Mouse (Mus musculus): Measurements from ENCODE around the gene Sppl3.

The Sppl3 gene

DNA sequence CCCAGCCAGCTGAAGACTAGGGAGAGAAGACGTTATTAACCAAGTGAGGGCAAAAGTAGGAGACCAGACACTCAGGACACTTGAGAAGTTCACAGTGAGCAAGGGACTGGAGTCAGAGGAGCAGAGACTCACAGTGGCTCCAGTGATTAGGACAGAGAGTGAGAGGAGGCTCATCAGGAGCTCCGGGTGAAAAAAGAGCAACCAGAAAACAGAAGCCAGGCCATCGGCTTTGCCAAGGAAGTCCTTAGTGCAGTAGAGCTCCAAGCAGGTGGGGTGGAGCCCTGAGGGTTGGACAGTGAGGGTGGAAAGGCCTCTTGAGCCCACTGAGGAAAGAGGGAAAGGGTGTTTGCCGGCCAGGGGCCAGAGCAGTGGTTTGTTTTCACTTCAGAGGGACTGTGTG, 7.9 kb downstream of the Sppl3 start:
- in situ Hi-C loops (cut with MboI; ENCODE audit: low pct_unique_long_range_greater_than_20kb in 1 of 2, low sequenced_read_pairs in 2 of 2, unreplicated experiment in 1 of 2), result no loop called here

DNA sequence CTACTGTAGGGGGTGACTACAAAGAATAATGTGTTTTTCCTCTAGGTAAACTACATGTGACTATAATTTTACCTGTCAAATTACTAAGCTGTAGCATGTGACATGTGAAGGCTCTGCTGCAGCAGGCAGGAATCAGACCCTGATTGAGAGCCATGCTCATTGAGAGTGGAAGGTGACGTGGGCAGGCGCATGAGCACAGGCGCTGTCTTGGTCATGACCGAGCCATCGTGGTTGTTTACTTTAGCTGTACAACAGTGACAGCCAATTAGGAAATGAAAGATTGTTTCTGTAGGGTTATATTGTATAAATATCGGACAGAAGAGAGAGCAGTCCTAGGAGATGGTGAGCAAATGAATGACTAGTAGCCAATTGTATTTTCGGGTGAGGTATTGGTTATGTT, 11.1 kb downstream of the Sppl3 start:
- in situ Hi-C loops (cut with MboI; ENCODE audit: low pct_unique_long_range_greater_than_20kb in 1 of 2, low sequenced_read_pairs in 2 of 2, unreplicated experiment in 1 of 2), result no loop called here

DNA sequence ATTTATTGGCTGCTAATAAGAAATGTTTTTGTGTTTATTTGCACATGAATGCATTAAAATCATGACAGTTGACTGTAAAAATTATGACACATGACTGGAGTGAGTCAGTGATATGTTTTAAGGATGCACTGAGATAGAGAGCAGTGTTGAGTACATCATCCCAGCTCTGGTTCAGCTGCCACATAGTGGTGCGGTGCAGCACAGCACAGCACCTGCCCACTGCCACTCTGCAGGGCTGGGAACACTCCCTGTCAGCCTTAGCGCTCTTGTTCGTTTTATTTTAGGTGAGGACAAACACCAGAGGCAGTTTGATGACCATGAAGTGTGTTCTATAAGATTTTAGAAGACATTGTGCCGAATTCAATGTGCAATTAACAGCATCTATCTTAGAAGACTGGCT, 15.2 kb downstream of the Sppl3 start:
- in situ Hi-C loops (cut with MboI; ENCODE audit: low pct_unique_long_range_greater_than_20kb in 1 of 2, low sequenced_read_pairs in 2 of 2, unreplicated experiment in 1 of 2), result no loop called here

DNA sequence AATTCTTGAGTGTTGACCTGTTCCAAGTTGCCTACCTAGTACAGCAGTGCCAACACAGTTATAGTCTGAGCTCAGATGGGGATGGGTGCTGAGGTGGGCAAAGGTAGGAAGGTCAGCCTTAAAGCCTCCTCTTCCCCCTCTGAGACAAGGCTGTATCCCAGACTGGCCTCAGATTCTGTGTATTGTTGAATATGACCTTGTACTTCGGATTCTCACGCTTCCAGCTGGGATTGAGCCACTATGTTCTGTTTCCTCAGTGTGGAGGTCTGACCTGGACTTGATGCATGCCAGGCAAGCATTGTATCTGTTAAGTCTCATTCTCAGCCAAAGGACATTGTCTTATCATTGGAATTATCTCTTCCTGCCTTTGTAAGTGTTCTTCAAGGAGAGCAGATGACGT, 16.2 kb downstream of the Sppl3 start:
- in situ Hi-C loops (cut with MboI; ENCODE audit: low pct_unique_long_range_greater_than_20kb in 1 of 2, low sequenced_read_pairs in 2 of 2, unreplicated experiment in 1 of 2), result no loop called here

GRCm38 (mm10) chr5:115028920-115029319, 18.0 kb downstream of the Sppl3 start:
- in situ Hi-C loops (cut with MboI; ENCODE audit: low pct_unique_long_range_greater_than_20kb in 1 of 2, low sequenced_read_pairs in 2 of 2, unreplicated experiment in 1 of 2), result no loop called here

DNA sequence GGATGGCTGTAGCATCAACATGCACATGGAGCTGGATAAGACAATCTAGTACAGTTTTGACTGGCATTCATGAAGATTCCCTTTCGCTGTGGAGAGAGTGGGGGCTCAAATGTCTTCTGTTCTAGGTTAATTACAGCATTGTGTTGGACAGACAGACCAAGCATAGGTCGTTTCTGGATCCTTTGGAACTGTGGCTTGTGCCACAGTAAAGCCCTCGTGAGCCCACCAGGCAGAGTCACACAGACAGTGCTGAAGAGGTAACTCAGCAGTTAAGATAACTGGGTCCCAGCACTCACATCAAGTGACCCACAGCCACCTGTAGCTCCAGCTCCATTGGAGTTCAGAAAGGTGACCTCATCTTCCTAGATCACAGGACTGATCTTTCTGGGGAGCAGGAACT, 18.6 kb downstream of the Sppl3 start:
- in situ Hi-C loops (cut with MboI; ENCODE audit: low pct_unique_long_range_greater_than_20kb in 1 of 2, low sequenced_read_pairs in 2 of 2, unreplicated experiment in 1 of 2), result no loop called here

DNA sequence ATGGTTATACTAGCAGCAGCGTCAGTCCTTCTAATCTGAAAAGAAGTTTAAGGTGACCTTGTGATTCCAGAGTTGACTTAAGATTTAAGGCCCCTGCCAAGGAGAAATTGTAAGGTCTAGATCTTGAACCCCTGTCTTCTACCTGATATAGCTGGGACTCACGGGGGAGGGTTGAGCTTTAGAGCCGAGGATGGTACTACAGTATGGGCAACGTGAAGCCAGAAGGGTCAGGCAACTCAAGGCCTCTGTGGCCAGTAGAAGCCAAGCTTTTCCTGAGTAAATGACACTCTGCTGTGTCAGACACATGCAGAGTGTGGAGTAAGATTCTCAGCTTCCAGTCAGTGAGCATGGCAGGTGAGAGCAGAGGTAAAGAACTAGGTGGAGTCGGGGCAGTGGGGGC, 20.6 kb downstream of the Sppl3 start:
- in situ Hi-C loops (cut with MboI; ENCODE audit: low pct_unique_long_range_greater_than_20kb in 1 of 2, low sequenced_read_pairs in 2 of 2, unreplicated experiment in 1 of 2), result no loop called here

GRCm38 (mm10) chr5:115032620-115033019, 21.7 kb downstream of the Sppl3 start:
- in situ Hi-C loops (cut with MboI; ENCODE audit: low pct_unique_long_range_greater_than_20kb in 1 of 2, low sequenced_read_pairs in 2 of 2, unreplicated experiment in 1 of 2), result no loop called here

GRCm38 (mm10) chr5:115035217-115035616, 24.3 kb downstream of the Sppl3 start:
- in situ Hi-C loops (cut with MboI; ENCODE audit: low pct_unique_long_range_greater_than_20kb in 1 of 2, low sequenced_read_pairs in 2 of 2, unreplicated experiment in 1 of 2), result no loop called here

GRCm38 (mm10) chr5:115037099-115037498, 26.2 kb downstream of the Sppl3 start:
- in situ Hi-C loops (cut with MboI; ENCODE audit: low pct_unique_long_range_greater_than_20kb in 1 of 2, low sequenced_read_pairs in 2 of 2, unreplicated experiment in 1 of 2), result no loop called here

DNA sequence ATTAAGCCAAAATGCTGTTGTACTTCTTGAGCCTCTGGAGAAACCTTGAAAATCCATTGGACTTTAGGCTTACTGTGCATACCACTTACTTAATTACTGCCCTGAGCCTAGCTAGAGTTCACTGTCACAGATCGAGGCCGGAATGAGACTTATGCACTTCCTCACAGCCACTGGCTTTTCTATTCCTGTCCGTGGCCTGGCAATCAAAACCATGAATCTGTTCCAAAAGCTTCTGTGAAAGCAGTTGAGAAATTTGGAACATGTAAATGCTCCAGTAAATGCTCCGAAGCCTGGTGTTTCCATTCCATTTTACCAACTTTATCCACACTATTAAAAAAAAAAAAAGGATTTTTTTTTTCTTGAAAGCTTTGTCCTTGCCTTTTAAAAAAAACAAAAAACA, 29.8 kb downstream of the Sppl3 start:
- in situ Hi-C loops (cut with MboI; ENCODE audit: low pct_unique_long_range_greater_than_20kb in 1 of 2, low sequenced_read_pairs in 2 of 2, unreplicated experiment in 1 of 2), result no loop called here

GRCm38 (mm10) chr5:115043626-115044025, 32.7 kb downstream of the Sppl3 start:
- in situ Hi-C loops (cut with MboI; ENCODE audit: low pct_unique_long_range_greater_than_20kb in 1 of 2, low sequenced_read_pairs in 2 of 2, unreplicated experiment in 1 of 2), result no loop called here

DNA sequence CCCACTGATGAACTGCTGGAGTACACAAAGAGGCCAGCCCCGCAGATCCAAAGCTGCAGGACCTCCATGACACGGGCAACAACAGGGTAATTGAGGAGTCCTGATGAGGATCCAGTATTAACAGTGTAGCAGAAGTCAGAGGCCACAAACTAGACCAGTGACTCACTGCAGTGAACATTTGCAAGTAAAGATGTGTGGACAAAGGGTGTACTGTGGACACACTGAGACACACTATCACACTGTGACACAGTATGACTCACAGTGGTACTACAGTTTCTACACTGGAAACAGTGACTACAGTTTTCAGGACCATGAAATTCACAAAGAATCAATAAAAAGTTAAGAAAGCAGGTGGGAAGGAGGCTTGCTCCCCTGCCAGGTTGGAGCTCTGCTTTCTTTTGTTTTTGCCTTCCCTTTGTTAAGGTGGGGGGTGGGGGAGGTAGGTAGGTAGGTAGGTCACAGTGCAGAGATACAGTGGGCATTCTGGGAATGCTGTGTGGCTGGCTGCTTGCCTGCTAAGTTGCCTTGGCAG, 34.3 kb downstream of the Sppl3 start:
- in situ Hi-C loops (cut with MboI; ENCODE audit: low pct_unique_long_range_greater_than_20kb in 1 of 2, low sequenced_read_pairs in 2 of 2, unreplicated experiment in 1 of 2), result no loop called here

GRCm38 (mm10) chr5:115049692-115050091, 38.8 kb downstream of the Sppl3 start:
- in situ Hi-C loops (cut with MboI; ENCODE audit: low pct_unique_long_range_greater_than_20kb in 1 of 2, low sequenced_read_pairs in 2 of 2, unreplicated experiment in 1 of 2), result no loop called here

GRCm38 (mm10) chr5:115050776-115051175, 39.8 kb downstream of the Sppl3 start:
- in situ Hi-C loops (cut with MboI; ENCODE audit: low pct_unique_long_range_greater_than_20kb in 1 of 2, low sequenced_read_pairs in 2 of 2, unreplicated experiment in 1 of 2), result no loop called here

- in situ Hi-C loops (cut with MboI; ENCODE audit: low pct_unique_long_range_greater_than_20kb in 1 of 2, low sequenced_read_pairs in 2 of 2, unreplicated experiment in 1 of 2), result no loop called here
These were observed 41.6 kb downstream of the Sppl3 start for GRCm38 (mm10) chr5:115052546-115052945.

DNA sequence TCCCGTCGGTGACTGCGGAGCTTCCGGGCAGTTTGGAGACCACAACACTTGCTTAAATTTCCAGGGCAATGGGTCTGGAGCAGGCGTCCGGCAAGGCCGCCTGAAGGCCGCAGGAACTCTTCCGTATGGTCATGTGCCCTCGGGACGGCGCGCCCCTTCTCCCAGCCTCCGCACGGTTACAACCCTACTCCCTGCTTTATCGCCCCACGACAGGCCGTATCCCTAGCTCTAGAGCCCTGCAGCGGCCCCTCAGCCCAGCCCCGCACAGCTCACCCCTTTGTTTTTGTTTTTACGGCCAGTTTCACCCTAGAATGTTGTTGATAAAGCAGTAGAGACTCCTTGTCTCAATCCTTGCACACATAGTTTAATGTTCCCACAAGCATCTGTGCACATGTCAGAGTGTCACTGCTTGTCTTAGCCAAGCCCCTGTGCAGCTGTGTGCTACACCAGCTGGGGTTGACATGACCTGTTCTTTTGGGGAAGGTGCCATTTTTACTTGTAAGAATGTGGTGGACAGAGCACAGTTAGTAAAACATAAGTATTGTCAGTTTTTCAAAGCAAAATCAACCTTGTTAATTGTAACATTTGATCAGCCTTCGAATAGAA, 43.0 kb downstream of the Sppl3 start:
- in situ Hi-C loops (cut with MboI; ENCODE audit: low pct_unique_long_range_greater_than_20kb in 1 of 2, low sequenced_read_pairs in 2 of 2, unreplicated experiment in 1 of 2), result no loop called here

DNA sequence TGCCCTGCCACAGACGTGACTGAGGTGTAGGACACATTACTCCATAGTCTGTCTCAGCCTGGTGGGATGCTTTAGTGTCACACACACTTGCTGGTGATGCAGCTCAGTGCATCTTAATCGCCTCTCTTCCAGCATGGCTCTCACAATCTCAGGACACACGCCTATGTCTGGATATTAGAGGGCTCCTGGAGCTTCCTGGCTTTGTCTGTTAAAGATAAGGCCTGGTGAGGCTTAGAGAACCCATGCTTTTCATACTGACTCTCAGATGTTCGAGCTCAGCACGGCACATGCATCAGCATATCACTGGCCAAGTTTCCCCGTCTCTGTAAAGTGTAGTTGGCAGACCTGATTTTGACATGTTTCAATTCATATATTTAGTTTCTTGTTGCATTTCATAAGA, 44.5 kb downstream of the Sppl3 start:
- in situ Hi-C loops (cut with MboI; ENCODE audit: low pct_unique_long_range_greater_than_20kb in 1 of 2, low sequenced_read_pairs in 2 of 2, unreplicated experiment in 1 of 2), result no loop called here

DNA sequence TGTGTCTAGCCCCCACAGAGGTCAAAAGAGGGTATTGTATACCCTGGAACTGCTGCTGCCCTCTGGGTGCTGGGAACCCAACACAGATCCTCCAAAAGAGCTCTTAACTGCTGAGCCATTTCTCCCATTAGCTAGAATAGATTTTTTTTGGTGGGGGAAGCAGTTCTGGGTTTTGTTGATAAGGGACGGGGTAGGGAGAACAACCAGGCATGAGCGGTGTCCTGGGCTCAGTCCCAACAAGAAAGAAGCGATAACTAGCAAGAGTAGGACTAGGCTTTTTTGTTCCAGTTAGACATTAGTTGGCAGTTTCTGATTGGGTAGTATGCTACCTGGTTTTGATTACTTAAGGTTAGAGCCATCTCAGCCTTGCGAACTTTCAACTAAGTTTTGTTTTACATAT, 46.2 kb downstream of the Sppl3 start:
- in situ Hi-C loops (cut with MboI; ENCODE audit: low pct_unique_long_range_greater_than_20kb in 1 of 2, low sequenced_read_pairs in 2 of 2, unreplicated experiment in 1 of 2), result no loop called here

GRCm38 (mm10) chr5:115058584-115059297, 47.8 kb downstream of the Sppl3 start:
- in situ Hi-C loops (cut with MboI; ENCODE audit: low pct_unique_long_range_greater_than_20kb in 1 of 2, low sequenced_read_pairs in 2 of 2, unreplicated experiment in 1 of 2), result no loop called here
